Mouse (Mus musculus) mouse embryonic stem cell (cell line): ENCODE results near the gene Myh6.

Experiments used
- in situ Hi-C, 2 experiments: fragments of 300-500 bp; cut with MboI; formaldehyde crosslinking; loops; 1 replicate in 1 of 2; 3 replicates in 1 of 2; pipeline ENCODE4 v1.14.3; 2019 to 2020; ENCODE audit warnings: low sequenced_read_pairs in 2 of 2, low pct_unique_long_range_greater_than_20kb in 1 of 2, mixed read lengths in 1 of 2; ENCODE audit not compliant: unreplicated experiment in 1 of 2

The Myh6 gene

GRCm38 (mm10) chr14:54941024-54941978 is 25.4 kb downstream of the Myh6 start:
- in situ Hi-C loops: no loop called here

- in situ Hi-C loops: no loop called here
Observed at GRCm38 (mm10) chr14:54940176-54940530, 26.6 kb downstream of the Myh6 start.

GRCm38 (mm10) chr14:54939434-54940175 is 27.1 kb downstream of the Myh6 start:
- in situ Hi-C loops: no loop called here

GRCm38 (mm10) chr14:54938431-54939219 is 28.1 kb downstream of the Myh6 start:
- in situ Hi-C loops: no loop called here

GRCm38 (mm10) chr14:54937361-54938182 is 29.2 kb downstream of the Myh6 start:
- in situ Hi-C loops: no loop called here

GRCm38 (mm10) chr14:54936831-54937160 is 29.9 kb downstream of the Myh6 start:
- in situ Hi-C loops: no loop called here

- in situ Hi-C loops: no loop called here
Observed at GRCm38 (mm10) chr14:54935904-54936830, 30.6 kb downstream of the Myh6 start, which contains the start of gene Cmtm5. Gene Cmtm5, plus strand, starts transcription at chr14:54936261.

- in situ Hi-C loops: no loop called here
Observed at GRCm38 (mm10) chr14:54932645-54933150, 34.0 kb downstream of the Myh6 start, which contains the start of gene Il25. Gene Il25, plus strand, starts transcription at chr14:54932695.

- in situ Hi-C loops: no loop called here
Observed at GRCm38 (mm10) chr14:54930431-54930830, 36.3 kb downstream of the Myh6 start.

- in situ Hi-C loops: no loop called here
Observed at GRCm38 (mm10) chr14:54929801-54930200, 36.9 kb downstream of the Myh6 start.

GRCm38 (mm10) chr14:54927296-54927695 is 39.4 kb downstream of the Myh6 start:
- in situ Hi-C loops: no loop called here

- in situ Hi-C loops: no loop called here
Observed at GRCm38 (mm10) chr14:54926401-54927158, 40.1 kb downstream of the Myh6 start.

- in situ Hi-C loops: no loop called here
Observed at GRCm38 (mm10) chr14:54925349-54926342, 41.1 kb downstream of the Myh6 start, which contains the start of gene Efs. Gene Efs, minus strand, starts transcription at chr14:54926126.

GRCm38 (mm10) chr14:54924641-54925348 is 41.9 kb downstream of the Myh6 start:
- in situ Hi-C loops: no loop called here
